Mouse (Mus musculus): Measurements from ENCODE around the gene Mecom.

Mecom gene

DNA sequence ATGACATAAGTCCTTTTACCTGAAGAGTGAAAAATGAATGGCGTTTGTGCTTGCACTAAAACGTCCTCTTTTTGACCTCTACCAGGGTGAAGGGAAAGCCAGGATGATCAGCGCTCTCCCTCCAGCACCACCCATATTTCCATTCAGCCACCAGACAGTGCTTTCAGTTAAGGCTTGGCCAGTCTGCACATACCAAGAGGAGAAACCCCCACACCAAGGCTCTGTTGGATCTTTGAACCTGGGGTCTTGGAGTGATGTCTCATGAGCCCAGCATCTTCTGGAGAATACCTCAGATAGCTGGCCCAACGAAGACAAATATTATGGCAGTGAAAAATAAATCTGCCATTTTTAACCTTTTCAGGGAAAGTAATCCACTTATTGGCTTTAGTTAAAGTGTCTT, 488.2 kb downstream of the Mecom start:
- no peak for DNase-seq (ENCODE audit: extremely low read depth, insufficient read length, low spot score)

DNA sequence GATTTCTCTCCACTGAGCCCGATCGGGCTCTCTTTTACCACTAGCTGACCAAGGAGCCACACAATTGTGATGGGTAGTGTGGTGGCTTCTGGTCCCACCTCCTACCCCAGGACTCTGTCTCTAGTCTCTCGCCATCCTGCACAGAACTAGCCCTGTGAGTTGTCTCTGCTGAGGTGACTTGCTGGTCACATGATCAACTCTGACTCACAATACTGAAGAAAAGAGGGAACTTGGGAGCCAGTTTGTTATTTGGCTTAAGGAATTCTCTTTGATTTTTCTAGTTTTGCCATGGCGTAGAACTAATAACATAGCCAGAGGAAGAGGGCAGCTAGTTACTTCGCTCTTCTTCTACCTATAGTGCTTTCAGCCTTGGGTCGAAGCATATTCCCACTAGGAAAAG, 496.5 kb downstream of the Mecom start:
- DNase-seq (ENCODE audit: extremely low read depth, insufficient read length, low spot score), result no peak

DNA sequence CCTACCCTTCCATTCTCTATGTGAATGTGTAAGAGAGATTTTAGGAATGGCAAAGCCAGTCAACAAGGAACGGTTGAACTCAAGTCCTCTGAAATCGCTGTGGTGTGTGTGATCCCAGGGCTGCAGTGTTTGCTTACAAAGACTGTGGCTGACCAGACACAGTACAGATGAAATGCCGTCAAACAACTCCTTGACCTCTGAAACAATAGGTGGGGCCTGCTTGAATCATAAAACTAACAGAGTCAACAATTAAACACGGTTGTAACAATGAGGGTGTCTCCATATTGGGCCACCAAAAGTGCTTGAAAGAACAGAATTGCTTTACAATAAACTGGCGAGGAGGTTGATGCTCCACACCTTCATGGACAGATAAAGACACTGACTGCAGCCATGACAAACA, 497.0 kb downstream of the Mecom start:
- no peak for DNase-seq (ENCODE audit: extremely low read depth, insufficient read length, low spot score)

DNA sequence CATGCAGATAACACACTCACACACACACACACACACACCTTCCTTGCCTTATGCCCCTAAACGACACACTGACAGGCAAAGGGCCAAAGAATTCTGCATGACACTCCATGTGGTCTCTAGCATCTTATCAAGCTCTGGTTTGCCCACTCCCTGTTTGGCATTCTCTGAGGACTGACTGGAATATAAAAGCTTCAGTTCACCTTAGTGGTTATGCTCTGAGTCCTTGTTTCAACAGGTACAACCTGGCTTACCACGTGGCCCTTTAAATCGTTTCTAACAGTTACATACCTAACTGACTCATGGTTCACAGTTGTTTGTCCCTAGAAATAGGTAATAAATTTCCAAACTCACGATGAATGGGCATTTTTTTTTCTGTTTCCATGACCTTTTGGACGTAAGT, 499.0 kb downstream of the Mecom start:
- no peak for DNase-seq (ENCODE audit: extremely low read depth, insufficient read length, low spot score)

DNA sequence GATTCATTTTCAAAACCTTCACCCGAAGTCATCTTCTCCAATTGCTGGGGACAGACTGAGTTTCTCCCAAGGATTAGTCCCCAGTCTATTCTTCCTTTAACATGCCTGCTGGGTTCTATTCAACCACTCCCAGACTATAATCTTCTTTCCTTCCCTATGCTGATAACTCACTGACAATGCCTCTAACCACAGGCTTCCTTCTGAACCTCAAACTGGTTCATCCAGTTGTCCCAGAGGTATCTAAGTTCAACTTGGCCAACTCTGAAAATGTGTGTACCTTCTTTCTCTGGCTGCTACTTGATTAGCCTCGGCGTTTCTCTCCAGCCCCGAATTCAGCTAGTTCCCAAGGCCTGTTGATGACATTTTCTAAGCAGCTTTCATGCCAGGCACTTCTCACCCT, 499.7 kb downstream of the Mecom start:
- no peak for DNase-seq (ENCODE audit: extremely low read depth, insufficient read length, low spot score)

DNA sequence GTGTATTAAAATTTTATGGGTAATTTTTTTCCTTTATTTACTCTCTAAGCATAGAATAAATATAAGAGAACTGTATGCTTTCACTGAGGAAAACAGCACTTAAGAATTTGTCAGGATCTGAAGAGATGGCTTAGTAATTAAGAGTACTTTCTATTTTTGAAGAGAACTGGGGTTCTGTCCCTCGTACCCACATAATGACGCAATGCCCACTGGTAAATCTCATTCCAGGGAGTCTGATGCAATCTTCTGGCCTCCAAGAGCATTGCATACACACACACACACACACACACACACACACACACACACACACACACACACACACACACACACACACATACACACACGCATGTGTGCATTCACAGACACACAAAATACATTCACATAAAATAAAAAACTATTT, 504.3 kb downstream of the Mecom start:
- no peak for DNase-seq (ENCODE audit: extremely low read depth, insufficient read length, low spot score)

DNA sequence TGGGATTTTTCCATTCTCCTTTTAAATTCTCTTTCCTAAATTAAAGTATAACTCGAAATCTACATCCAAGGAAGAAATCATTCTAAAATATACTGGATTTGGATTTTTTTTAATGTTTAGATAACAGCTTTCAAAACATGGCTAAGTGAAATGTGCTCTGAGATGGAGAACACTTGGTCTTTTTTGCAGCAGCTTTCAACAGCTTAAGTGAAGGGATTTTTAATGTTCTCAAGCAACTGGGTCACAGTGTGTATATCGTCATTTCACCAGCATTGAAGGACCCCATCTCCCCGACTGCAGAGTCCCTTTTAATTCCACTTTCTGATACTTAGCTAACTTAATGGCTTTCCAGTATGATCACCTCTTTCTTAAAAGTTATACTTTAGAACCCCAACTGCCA, 509.3 kb downstream of the Mecom start:
- DNase-seq (ENCODE audit: extremely low read depth, insufficient read length, low spot score), result no peak

DNA sequence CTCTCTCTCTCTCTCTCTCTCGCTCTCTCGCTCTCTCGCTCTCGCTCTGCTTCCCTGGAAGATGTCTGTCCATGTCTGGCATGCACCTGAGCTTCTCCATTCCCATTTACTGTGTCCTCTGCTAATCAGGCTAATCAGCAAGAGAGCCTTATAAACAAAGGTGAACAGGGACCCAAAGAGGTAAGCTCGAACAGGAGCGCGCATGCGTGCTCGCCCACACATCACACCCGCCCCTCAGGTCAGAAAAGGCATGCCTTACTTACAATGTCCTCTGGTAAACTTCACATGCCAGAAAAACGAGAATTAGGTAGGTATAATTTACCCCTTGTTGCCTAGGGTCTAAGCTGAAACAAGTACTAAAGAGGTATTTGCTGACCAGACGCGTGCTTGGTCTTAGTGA, 527.8 kb downstream of the Mecom start:
- DNase-seq (ENCODE audit: extremely low read depth, insufficient read length, low spot score), result no peak

DNA sequence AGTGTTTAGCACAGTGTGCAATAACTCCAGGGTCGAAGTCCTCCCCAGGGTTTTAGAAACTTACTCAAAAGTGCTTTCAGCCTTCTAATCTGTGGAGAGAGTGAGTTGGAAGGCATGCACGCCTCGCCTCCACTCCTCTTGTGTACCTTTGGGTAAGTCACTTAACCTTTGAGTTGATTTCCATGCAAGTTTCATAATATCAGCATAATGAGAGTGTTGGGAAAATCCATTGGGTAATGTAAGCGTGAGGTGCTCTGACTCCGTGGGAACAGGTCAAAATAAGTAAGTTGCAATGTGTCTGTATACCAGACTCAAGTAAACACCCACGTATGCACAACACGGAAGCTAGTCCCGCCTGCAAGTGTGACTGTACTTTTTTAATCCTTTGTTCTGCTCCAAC, 528.4 kb downstream of the Mecom start:
- DNase-seq (ENCODE audit: extremely low read depth, insufficient read length, low spot score), result no peak

DNA sequence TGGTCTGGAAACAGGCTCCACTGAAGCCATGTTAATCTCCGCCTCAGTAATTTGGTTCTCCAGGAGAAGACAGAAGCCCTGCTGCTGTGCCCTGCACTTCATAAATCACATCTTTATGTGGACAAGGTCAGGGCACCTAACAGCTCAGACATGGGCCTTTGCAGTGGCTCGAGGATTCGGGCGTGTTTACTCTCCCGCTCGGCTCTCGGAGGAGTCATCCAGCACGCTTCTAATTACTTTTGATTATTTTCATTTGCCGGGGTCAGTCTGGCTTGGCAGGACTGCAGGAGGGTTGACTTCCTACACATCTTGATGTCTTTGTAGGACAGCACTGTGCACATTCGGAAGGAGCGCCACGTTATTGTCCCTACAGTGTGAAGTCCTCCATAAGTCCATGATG, 529.6 kb downstream of the Mecom start:
- DNase-seq (ENCODE audit: extremely low read depth, insufficient read length, low spot score), result no peak

DNA sequence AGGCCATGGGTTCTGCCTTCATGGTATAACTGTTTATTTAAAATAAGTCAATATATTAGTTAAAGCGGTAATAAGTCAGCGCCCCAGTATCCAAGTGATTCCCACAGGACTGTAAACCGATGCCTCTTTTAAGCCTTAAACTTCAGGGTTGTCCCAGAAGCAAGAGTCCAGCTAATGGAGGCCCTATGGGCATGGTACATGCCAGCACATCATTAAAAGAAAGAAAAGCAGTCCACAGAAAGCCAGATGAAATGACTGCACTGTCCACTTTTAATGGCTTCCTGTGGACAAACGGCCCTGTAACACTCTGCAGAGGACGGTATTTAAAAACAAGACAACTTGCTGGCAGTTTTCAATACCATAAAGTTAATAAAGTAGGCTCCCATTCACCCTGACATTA, 531.0 kb downstream of the Mecom start:
- DNase-seq (ENCODE audit: extremely low read depth, insufficient read length, low spot score), result no peak

DNA sequence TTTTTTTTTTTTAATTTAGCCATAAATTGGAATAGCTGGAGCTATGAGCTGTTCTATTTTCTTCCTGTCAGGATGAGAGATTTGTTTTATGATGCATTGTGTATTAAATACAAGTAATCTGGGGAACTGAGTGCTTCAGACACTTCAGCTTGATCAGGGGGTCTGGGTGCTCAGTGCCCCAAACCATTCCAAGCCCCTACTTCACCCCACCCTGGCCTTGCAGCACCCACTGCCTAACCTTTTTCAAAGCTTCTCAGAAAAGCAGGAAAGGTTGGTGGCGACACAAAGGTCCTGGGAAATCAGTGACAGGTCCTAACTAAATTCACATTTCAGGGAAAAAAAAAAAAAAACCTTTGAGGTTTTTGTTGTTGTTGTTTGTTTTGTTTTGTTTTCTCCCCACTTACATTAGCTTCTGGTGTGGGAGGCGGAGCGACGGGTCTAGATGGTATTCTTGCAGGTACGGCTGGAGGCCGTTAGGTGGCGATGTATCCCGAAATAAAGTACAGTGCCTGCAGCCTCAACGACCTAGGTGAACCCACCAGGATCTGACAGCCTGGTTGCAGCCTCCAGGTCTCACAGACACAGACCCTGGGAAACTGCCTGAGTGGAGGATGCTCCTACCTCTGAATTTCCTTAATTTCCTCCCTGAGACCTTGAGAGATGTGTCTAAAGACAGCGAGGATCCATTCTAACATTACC, 532.7 kb downstream of the Mecom start:
- peak; percentile 39 for DNase-seq (ENCODE audit: extremely low read depth, insufficient read length, low spot score)

DNA sequence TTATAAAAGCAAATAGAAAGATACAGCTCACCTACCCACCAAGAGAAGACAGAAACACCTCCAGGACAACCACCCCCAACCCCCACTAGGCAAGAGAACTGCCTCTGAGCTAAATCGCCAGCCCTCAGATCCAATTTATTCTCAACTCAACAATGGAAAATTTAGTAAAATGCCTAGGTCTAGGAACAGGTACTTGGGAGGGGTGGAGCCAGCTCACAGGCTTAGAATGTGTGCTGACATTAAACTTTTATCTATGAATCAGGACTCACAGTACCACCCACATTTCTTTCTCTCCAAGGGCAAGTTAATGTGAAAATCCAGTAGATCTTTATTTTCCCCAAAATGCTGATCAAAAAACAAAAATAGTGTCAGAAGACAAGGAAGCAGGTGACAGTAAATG, 533.5 kb downstream of the Mecom start:
- no peak for DNase-seq (ENCODE audit: extremely low read depth, insufficient read length, low spot score)

DNA sequence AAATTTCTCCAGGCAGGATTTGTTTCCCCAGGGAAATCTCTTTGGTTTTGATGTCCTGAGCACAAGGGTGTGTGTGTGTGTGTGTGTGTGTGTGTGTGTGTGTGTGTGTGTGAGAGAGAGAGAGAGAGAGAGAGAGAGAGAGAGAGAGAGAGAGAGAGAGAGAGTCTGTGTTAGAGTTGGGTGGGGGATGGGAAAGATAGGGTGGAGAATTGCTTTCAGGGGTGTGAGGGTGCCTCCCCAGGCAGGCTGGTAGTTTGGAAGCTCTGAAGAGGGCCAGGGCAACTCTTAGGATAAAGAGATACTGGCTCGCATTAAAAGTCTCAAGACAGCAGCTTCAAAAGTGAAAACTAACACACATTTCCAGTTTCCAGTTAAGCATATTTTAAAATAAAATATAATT, 534.4 kb downstream of the Mecom start:
- peak; percentile 34 for DNase-seq (ENCODE audit: extremely low read depth, insufficient read length, low spot score)

DNA sequence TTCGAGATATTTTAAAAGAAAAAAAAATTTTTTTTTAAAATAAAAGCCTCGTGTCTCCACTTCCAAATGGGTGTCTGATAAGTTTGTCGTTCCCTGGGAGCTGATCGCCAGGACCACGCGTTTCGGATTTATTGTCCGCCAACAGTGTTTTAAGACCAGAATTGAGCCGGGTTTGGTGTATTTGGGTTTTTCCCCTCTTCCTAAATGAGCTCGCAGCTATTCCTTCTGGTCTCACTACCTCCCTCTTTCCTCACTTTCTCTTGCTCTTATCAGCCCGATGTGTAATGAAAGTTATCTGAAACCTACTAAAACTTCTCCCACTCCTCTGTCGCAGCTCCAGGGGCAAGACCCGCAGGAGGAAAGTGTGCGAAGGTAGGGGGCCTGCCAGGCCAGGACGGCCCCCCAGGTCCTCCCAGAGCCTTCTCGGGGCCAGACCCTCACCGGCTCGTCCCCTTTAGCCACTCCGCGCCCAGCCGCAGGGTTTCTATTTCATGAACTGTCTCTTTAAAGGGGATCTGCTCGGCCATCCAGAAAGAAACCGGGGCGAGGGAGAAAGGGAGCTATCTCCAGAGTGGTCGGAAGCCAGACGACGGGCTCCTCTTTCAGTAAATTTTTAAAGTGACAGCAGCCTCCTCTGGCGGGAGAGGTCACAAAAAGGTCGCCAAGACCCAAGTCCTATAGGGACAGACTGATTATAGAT, 535.0 kb downstream of the Mecom start:
- peak; percentile 79 for DNase-seq (ENCODE audit: extremely low read depth, insufficient read length, low spot score)

DNA sequence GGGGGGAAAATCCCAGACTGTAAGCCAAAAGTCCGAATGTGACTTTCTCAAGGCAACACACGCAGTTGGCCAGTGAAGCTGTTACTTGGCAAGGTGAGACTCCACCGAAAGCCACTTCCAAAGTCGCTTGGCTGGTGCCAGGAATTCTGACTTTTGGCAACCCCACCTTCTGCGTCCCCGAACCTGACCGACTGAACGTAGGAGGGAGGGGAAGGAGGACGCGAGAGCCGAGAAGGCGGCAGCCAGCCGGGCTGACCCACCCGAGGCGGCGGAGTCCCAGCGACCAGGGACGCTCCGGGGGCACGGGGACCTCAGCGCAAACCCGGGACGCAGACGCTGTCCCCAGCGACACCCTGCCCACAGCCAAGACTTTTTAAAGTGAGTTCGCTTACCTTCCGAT, 535.7 kb downstream of the Mecom start:
- DNase-seq (ENCODE audit: extremely low read depth, insufficient read length, low spot score), result peak; percentile 83

DNA sequence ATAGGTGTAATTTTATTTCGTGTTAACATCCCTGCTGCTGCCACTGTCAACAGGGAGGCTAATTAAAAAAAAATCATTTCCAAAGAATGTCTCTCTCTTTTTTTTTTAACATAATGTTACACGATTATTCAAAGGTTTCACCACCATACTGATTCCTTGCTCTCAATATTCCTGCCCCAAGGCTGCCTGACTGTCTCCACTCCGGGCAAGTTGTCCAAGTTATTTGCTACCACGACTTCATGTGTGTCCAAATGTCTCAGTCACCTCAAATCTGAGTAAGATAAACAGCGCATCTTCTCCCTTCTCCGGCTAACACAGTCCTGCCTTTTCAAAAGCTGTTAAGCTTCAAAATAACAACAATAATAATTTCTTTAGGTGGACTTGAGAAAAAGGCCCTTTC, 536.1 kb downstream of the Mecom start:
- DNase-seq (ENCODE audit: extremely low read depth, insufficient read length, low spot score), result no peak

DNA sequence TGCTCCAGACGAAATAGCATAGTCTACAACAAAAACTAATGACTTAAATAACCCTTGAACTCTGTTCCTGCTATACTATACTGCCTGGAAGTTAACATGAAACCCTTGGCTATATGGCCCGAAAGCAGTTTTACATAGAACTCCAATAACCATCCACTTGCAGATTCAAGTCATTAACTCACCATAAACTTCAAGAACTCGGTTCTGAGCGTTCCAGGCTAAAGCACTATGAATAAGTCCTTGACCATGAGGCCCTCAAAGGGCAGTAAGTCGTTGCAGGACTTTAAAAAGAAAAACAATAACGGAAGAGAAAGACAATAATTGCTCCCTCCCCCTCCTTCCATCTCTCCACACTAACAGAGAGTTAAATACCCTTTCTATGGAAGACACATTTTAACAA, 536.9 kb downstream of the Mecom start:
- no peak for DNase-seq (ENCODE audit: extremely low read depth, insufficient read length, low spot score)

DNA sequence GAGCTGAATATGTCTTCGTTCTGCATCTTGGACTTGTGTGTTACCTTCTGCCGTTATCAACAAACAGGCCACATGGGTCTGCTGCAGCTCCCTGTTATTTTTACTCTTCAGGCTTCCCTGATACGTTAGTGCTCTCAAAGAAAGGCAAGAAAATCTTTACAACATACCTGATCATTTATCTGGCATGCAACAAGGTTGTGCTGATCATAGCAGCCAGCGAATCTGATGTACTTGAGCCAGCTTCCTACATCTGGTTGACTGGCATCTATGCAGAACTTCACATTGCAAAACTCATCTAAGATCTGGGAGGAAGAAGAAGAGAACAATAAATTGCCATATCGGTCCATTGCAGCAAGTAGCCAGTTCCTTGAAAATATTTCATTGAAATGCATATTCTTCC, 538.2 kb downstream of the Mecom start:
- DNase-seq (ENCODE audit: extremely low read depth, insufficient read length, low spot score), result no peak

DNA sequence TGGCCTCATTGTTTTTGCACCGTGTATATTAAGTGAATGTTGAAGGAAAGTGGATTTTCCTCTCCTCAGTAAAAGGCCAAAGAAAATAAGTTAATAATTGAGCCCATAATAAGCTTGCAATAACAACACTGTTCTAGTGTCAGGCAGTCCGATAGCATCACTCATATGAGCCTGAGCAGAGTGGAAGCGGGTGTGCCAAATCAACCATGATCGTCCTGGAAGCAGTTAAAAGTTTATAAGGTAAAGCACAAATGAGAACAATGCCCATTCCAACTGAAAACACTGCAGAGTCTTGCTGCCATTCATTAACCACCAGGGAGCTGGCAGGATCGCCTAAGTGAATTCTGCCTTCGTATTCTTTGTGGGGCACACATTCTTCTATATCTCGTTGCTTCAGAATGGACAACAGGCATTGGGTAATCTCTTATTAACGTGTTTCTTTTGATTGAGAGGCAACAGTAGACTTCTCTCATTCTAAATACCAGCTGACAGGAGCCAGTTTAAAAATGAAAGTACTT, 542.9 kb downstream of the Mecom start:
- no peak for DNase-seq (ENCODE audit: extremely low read depth, insufficient read length, low spot score)

DNA sequence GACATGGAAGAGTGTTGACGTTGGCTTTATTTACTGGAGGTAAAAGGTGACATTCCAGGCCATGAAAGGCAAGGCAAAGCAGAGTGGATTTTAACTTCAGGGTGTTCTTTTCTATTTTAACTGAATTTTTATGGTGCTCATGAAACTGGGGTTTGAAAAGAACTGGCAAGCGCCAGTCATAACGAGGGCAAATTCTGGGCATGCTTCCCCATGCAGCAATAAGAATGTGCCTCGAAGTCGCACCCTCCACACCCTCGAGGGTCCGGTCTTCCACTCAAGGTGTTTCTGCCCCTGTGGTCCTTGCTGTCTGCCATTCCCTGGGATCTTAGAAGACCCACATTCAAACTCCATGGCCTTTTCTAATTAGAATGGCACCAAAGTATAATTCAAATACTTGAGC, 547.5 kb downstream of the Mecom start:
- DNase-seq (ENCODE audit: extremely low read depth, insufficient read length, low spot score), result no peak

DNA sequence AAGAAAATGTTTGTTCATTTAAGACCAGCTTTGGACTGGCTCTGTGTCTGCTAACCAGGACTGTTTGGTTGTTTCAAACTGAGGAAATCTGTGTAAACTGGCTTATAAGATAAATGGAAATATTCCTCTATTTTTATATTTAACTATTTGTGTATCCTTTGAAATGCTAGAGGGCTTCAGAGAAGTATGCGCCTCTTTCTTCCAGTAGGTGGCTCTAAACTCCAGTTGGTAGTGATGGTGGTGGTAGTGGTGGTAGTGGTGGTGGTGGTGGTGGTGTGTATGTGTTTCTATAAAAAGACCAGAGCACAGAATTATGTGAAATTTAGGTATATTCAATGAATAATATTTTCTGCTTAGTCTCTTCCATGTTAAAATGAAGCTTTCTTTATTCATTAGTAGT, 548.8 kb downstream of the Mecom start:
- no peak for DNase-seq (ENCODE audit: extremely low read depth, insufficient read length, low spot score)

All from 3134 (cell line).